Mouse (Mus musculus) R1 (cell line): ENCODE results near the gene Marc2.

Experiments used
- DNase-seq: peaks from one replicate; pipeline ENCODE4 v3.0.0-alpha.2; 2018; ENCODE audit warnings: low read depth, low spot score

Gene Marc2

GRCm38 (mm10) chr1:184846092-184846750 is at the start of gene Marc2:
TSS of gene Marc2 (minus strand) at chr1:184846451.
- DNase-seq: no peak

- no peak for DNase-seq
Measured at GRCm38 (mm10) chr1:184891998-184892397, 45.7 kb upstream of the Marc2 start.

- DNase-seq: no peak
Measured at GRCm38 (mm10) chr1:184889454-184889853, 43.2 kb upstream of the Marc2 start.

- no peak for DNase-seq
Measured at GRCm38 (mm10) chr1:184886160-184886559, 39.9 kb upstream of the Marc2 start.

GRCm38 (mm10) chr1:184882281-184883268 is 36.3 kb upstream of the Marc2 start, which contains the start of gene C130074G19Rik:
TSS of gene C130074G19Rik (minus strand) at chr1:184883218.
- peak; percentile 88 for DNase-seq

- DNase-seq: no peak
Measured at GRCm38 (mm10) chr1:184881861-184882260, 35.6 kb upstream of the Marc2 start.

- DNase-seq: no peak
Measured at GRCm38 (mm10) chr1:184881211-184881610, 35.0 kb upstream of the Marc2 start.

GRCm38 (mm10) chr1:184878860-184879259 is 32.6 kb upstream of the Marc2 start:
- DNase-seq: no peak

GRCm38 (mm10) chr1:184877306-184877705 is 31.1 kb upstream of the Marc2 start:
- no peak for DNase-seq

GRCm38 (mm10) chr1:184873910-184874309 is 27.7 kb upstream of the Marc2 start:
- peak; percentile 28 for DNase-seq

- no peak for DNase-seq
Measured at GRCm38 (mm10) chr1:184872069-184872819, 26.0 kb upstream of the Marc2 start.

- DNase-seq: no peak
Measured at GRCm38 (mm10) chr1:184871506-184871905, 25.3 kb upstream of the Marc2 start.

- no peak for DNase-seq
Measured at GRCm38 (mm10) chr1:184870646-184871385, 24.6 kb upstream of the Marc2 start.

GRCm38 (mm10) chr1:184869939-184870565 is 23.8 kb upstream of the Marc2 start:
- no peak for DNase-seq

GRCm38 (mm10) chr1:184867640-184868120 is 21.4 kb upstream of the Marc2 start:
- DNase-seq: no peak

- no peak for DNase-seq
Measured at GRCm38 (mm10) chr1:184864381-184864801, 18.1 kb upstream of the Marc2 start.

- DNase-seq: no peak
Measured at GRCm38 (mm10) chr1:184862636-184863035, 16.4 kb upstream of the Marc2 start.

- no peak for DNase-seq
Measured at GRCm38 (mm10) chr1:184861551-184861950, 15.3 kb upstream of the Marc2 start.

- DNase-seq: no peak
Measured at GRCm38 (mm10) chr1:184860276-184860675, 14.0 kb upstream of the Marc2 start.

- DNase-seq: no peak
Measured at GRCm38 (mm10) chr1:184858253-184858652, 12.0 kb upstream of the Marc2 start.
